Mouse (Mus musculus) cerebellum, adult (tissue): ENCODE results near the gene Vdr.

Experiments used
- ATAC-seq: cut with Nextera tagmentation; 2 replicates; pipeline ENCODE4 v1.9.2; 2017; ENCODE audit warnings: mild to moderate bottlenecking, moderate library complexity, mixed read lengths; ENCODE audit not compliant: insufficient number of reproducible peaks, low FRiP score, low TSS enrichment

Gene Vdr

GRCm38 (mm10) chr15:97921796-97922195, 11.4 kb upstream of the Vdr start:
- ATAC-seq, result no peak

- ATAC-seq, result no peak
Measured at GRCm38 (mm10) chr15:97920306-97920705, 9.9 kb upstream of the Vdr start.

GRCm38 (mm10) chr15:97919217-97919616, 8.8 kb upstream of the Vdr start:
- no peak for ATAC-seq

GRCm38 (mm10) chr15:97917994-97918393, 7.6 kb upstream of the Vdr start:
- ATAC-seq, result no peak

GRCm38 (mm10) chr15:97914331-97914747, 3.9 kb upstream of the Vdr start:
- no peak; the same call in 1 of the 2 replicates for ATAC-seq

GRCm38 (mm10) chr15:97907801-97908751, 2.4 kb downstream of the Vdr start:
- no peak for ATAC-seq

- ATAC-seq, result no peak
Measured at GRCm38 (mm10) chr15:97907202-97907601, 3.2 kb downstream of the Vdr start.

GRCm38 (mm10) chr15:97905281-97905680, 5.1 kb downstream of the Vdr start:
- no peak for ATAC-seq

- ATAC-seq, result no peak
Measured at GRCm38 (mm10) chr15:97904339-97904991, 6.0 kb downstream of the Vdr start.

GRCm38 (mm10) chr15:97903261-97904009, 7.0 kb downstream of the Vdr start:
- ATAC-seq, result no peak

GRCm38 (mm10) chr15:97900991-97901390, 9.4 kb downstream of the Vdr start:
- ATAC-seq, result no peak

GRCm38 (mm10) chr15:97900336-97900912, 10.0 kb downstream of the Vdr start:
- ATAC-seq, result no peak

- ATAC-seq, result no peak
Measured at GRCm38 (mm10) chr15:97899714-97900113, 10.7 kb downstream of the Vdr start.

- ATAC-seq, result no peak
Measured at GRCm38 (mm10) chr15:97898791-97899190, 11.6 kb downstream of the Vdr start.

- ATAC-seq, result no peak
Measured at GRCm38 (mm10) chr15:97896861-97897654, 13.4 kb downstream of the Vdr start.

GRCm38 (mm10) chr15:97896347-97896746, 14.1 kb downstream of the Vdr start:
- no peak for ATAC-seq

GRCm38 (mm10) chr15:97895847-97896246, 14.6 kb downstream of the Vdr start:
- ATAC-seq, result no peak

GRCm38 (mm10) chr15:97892506-97892905, 17.9 kb downstream of the Vdr start:
- no peak for ATAC-seq

- no peak for ATAC-seq
Measured at GRCm38 (mm10) chr15:97890450-97890849, 20.0 kb downstream of the Vdr start.

- ATAC-seq, result no peak
Measured at GRCm38 (mm10) chr15:97890017-97890416, 20.4 kb downstream of the Vdr start.
